Comparison of ENCODE assay signal across 8 mouse cellular contexts in genomic region chr8:122550234-122550994, GRCm38 (mm10). TPM values are rescaled to one million over a fixed set of nuclear protein-coding genes. Genes with fewer than 3 reads are reported as not detected.
DNase-seq lines count a peak whose midpoint lies in the region; ATAC-seq and TF ChIP-seq lines count a peak whose summit lies in the region.

No protein-coding gene starts in this region.

- no peak for TF ChIP-seq CTCF in liver, postnatal 0 days (IDR thresholded peaks at IDR 0.05; ENCODE audit: low read depth)
- no peak for TF ChIP-seq CTCF in cerebellum, adult 2 months (IDR thresholded peaks at IDR 0.05; ENCODE audit: borderline replicate concordance, insufficient read depth, low read depth, low read length)

- no peak overlapping the region for H3K27ac ChIP-seq in forebrain, embryonic 15.5 days (replicated peaks)
- peak overlapping the region; percentile 90 for H3K27ac ChIP-seq in intestine, embryonic 14.5 days (ENCODE audit: low read depth)
- peak overlapping the region; percentile 89 for H3K27ac ChIP-seq in liver, postnatal 0 days (ENCODE audit: low read depth)
- H3K27ac ChIP-seq in cerebellum, adult 2 months (ENCODE audit: insufficient read depth, low read length), result no peak overlapping the region

- no peak for TF ChIP-seq POLR2A in cerebellum, adult 2 months (IDR thresholded peaks at IDR 0.05; ENCODE audit: borderline replicate concordance, insufficient read depth, low read length)

- H3K9ac ChIP-seq in forebrain, embryonic 15.5 days (replicated peaks), result peak overlapping the region; percentile 26
- peak overlapping the region; percentile 90 for H3K9ac ChIP-seq in intestine, embryonic 14.5 days (ENCODE audit: low read length)
- peak overlapping the region; percentile 87 for H3K9ac ChIP-seq in liver, postnatal 0 days (replicated peaks)

- peak overlapping the region; percentile 67 for H3K4me2 ChIP-seq in forebrain, embryonic 15.5 days (replicated peaks)
- peak overlapping the region; percentile 61 for H3K4me2 ChIP-seq in intestine, embryonic 14.5 days (ENCODE audit: low read length)
- peak overlapping the region; percentile 96 for H3K4me2 ChIP-seq in liver, postnatal 0 days (ENCODE audit: low read depth, low read length)

- no peaks in the 10 kb centered on the region for H3K9me3 ChIP-seq in forebrain, embryonic 15.5 days
- no peaks in the 10 kb centered on the region for H3K9me3 ChIP-seq in intestine, embryonic 14.5 days (ENCODE audit: control insufficient read depth, low read length)
- no peaks in the 10 kb centered on the region for H3K9me3 ChIP-seq in liver, postnatal 0 days (ENCODE audit: low read length)

- peaks cover 23% of the 10 kb centered on the region for H3K4me1 ChIP-seq in forebrain, embryonic 15.5 days
- H3K4me1 ChIP-seq in intestine, embryonic 14.5 days (replicated peaks; ENCODE audit: control insufficient read depth, insufficient read depth, low read length), result peaks cover 33% of the 10 kb centered on the region
- peaks cover 43% of the 10 kb centered on the region for H3K4me1 ChIP-seq in liver, postnatal 0 days (ENCODE audit: insufficient read depth)
- peaks cover 9% of the 10 kb centered on the region; the same call in 1 of the 2 replicates for H3K4me1 ChIP-seq in cerebellum, adult 2 months (ENCODE audit: control insufficient read depth, insufficient read depth, low read length)

- H3K36me3 ChIP-seq in forebrain, embryonic 15.5 days, result no peaks in the 10 kb centered on the region
- no peaks in the 10 kb centered on the region for H3K36me3 ChIP-seq in intestine, embryonic 14.5 days (ENCODE audit: control insufficient read depth, insufficient read depth, low read length)
- no peaks in the 10 kb centered on the region for H3K36me3 ChIP-seq in liver, postnatal 0 days (replicated peaks; ENCODE audit: insufficient read depth, low read length)

- TF ChIP-seq EP300 in liver, postnatal 0 days (IDR thresholded peaks at IDR 0.05; ENCODE audit: low read depth), result no peak

- H3K27me3 ChIP-seq in forebrain, embryonic 15.5 days, result peaks cover 20% of the 10 kb centered on the region
- H3K27me3 ChIP-seq in intestine, embryonic 14.5 days (replicated peaks; ENCODE audit: control insufficient read depth, insufficient read depth, low read length), result no peaks in the 10 kb centered on the region
- no peaks in the 10 kb centered on the region for H3K27me3 ChIP-seq in liver, postnatal 0 days (ENCODE audit: insufficient read depth, low read length)
- H3K27me3 ChIP-seq in cerebellum, adult 2 months (ENCODE audit: control insufficient read depth, insufficient read depth, low read length), result no peaks in the 10 kb centered on the region; the same call in 1 of the 2 replicates

- peak; percentile 62; the same call in 1 of the 2 replicates for ATAC-seq in forebrain, embryonic 15.5 days (replicated peaks)
- ATAC-seq in intestine, embryonic 14.5 days (replicated peaks; ENCODE audit: low FRiP score, low TSS enrichment, low read depth), result peak; percentile 71
- peak; percentile 15 for ATAC-seq in liver, postnatal 0 days

- DNase-seq in cerebellum, postnatal 25 days, result peak; percentile 38 to 52
- DNase-seq in cerebellum, adult 11-12 months, result no peak
- peak; percentile 73 for DNase-seq in adrenal gland, postnatal 10 days
- DNase-seq in intestine, embryonic 14.5 days (ENCODE audit: low spot score), result peak; percentile 76
- DNase-seq in liver, postnatal 0 days, result peak; percentile 68
- peak; percentile 17 for DNase-seq in retina, postnatal 7 days (ENCODE audit: low read depth, low spot score)
- DNase-seq in cerebellum, adult 2 months, result no peak

- 6% methylated on average over 46 of the region's 52 CpGs for WGBS in forebrain, embryonic 15.5 days
- 3% methylated on average over 50 of the region's 52 CpGs for WGBS in intestine, embryonic 14.5 days
- 3% methylated on average over 50 of the region's 52 CpGs for WGBS in liver, postnatal 0 days (ENCODE audit: insufficient replicate concordance)
- WGBS in cerebellum, adult 2 months, result 12% methylated on average over 52 of the region's 52 CpGs

- peak overlapping the region; percentile 47 for H3K4me3 ChIP-seq in forebrain, embryonic 15.5 days
- peak overlapping the region; percentile 67 for H3K4me3 ChIP-seq in intestine, embryonic 14.5 days (ENCODE audit: low read depth, low read length)
- H3K4me3 ChIP-seq in liver, postnatal 0 days (ENCODE audit: low read depth, low read length), result peak overlapping the region; percentile 91
- no peak overlapping the region for H3K4me3 ChIP-seq in cerebellum, adult 2 months (replicated peaks; ENCODE audit: insufficient read depth, low read depth, low read length)

RNA-seq across cellular contexts. Expression of gene Piezo1, which starts 0.7 kb away (rescaled TPM):
- total RNA-seq in adrenal gland, postnatal 10 days (2021), result 10 to 100 TPM; 31.5 to 41.5 TPM
- polyA plus RNA-seq in forebrain, embryonic 15.5 days (2015; fragmentation: Nextera tagmentation; extraction: Ambion mirVana), result 2.1 and 2.6 TPM in 2 replicates
- 17.9 and 21.6 TPM in 2 replicates for polyA plus RNA-seq in intestine, embryonic 14.5 days (2014; fragmentation: Nextera tagmentation; extraction: Ambion mirVana)
- 2.6 and 3.4 TPM in 2 replicates for polyA plus RNA-seq in liver, postnatal 0 days (2015; fragmentation: Nextera tagmentation; extraction: Ambion mirVana)
- 4.2 and 4.5 TPM in 2 replicates for polyA plus RNA-seq in cerebellum, adult 2 months (2012; rRNA removed)

RNA-seq across cellular contexts. Expression of gene Cdt1, which starts 17.4 kb away (rescaled TPM):
- total RNA-seq in adrenal gland, postnatal 10 days (2021), result 10 to 100 TPM; 17.2 to 20.7 TPM
- 14.6 and 16.3 TPM in 2 replicates for polyA plus RNA-seq in forebrain, embryonic 15.5 days (2015; fragmentation: Nextera tagmentation; extraction: Ambion mirVana)
- polyA plus RNA-seq in intestine, embryonic 14.5 days (2014; fragmentation: Nextera tagmentation; extraction: Ambion mirVana), result 43.8 and 49.3 TPM in 2 replicates
- 19.8 and 23.7 TPM in 2 replicates for polyA plus RNA-seq in liver, postnatal 0 days (2015; fragmentation: Nextera tagmentation; extraction: Ambion mirVana)
- polyA plus RNA-seq in cerebellum, adult 2 months (2012; rRNA removed), result 7.6 and 8.8 TPM in 2 replicates

RNA-seq across cellular contexts. Expression of gene Aprt, which starts 26.3 kb away (rescaled TPM):
- 10 to 100 TPM; 67.5 to 72.3 TPM for total RNA-seq in adrenal gland, postnatal 10 days (2021)
- 187 TPM in 2 replicates for polyA plus RNA-seq in forebrain, embryonic 15.5 days (2015; fragmentation: Nextera tagmentation; extraction: Ambion mirVana)
- 580 and 583 TPM in 2 replicates for polyA plus RNA-seq in intestine, embryonic 14.5 days (2014; fragmentation: Nextera tagmentation; extraction: Ambion mirVana)
- 223 and 249 TPM in 2 replicates for polyA plus RNA-seq in liver, postnatal 0 days (2015; fragmentation: Nextera tagmentation; extraction: Ambion mirVana)
- 52.9 and 57.4 TPM in 2 replicates for polyA plus RNA-seq in cerebellum, adult 2 months (2012; rRNA removed)

Comparison
In these comparisons a context has a peak if more than half of its experiments do, and no peak if none do; other contexts are left out.
1. DNase-seq: peak in cerebellum, postnatal 25 days (2 of 2), adrenal gland, postnatal 10 days (single experiment), intestine, embryonic 14.5 days (single experiment), liver, postnatal 0 days (single experiment) and retina, postnatal 7 days (single experiment); none in cerebellum, adult 11-12 months (single experiment) and cerebellum, adult 2 months (0 of 2).
2. ATAC-seq: peak in every context shown above with its lines; median percentile 71 in intestine, embryonic 14.5 days; 62 in forebrain, embryonic 15.5 days; 15 in liver, postnatal 0 days.
3. H3K27ac ChIP-seq: peak in intestine, embryonic 14.5 days (single experiment) and liver, postnatal 0 days (single experiment); none in forebrain, embryonic 15.5 days (single experiment) and cerebellum, adult 2 months (single experiment).
4. H3K9ac ChIP-seq: peak in every context shown above with its lines; median percentile 90 in intestine, embryonic 14.5 days; 87 in liver, postnatal 0 days; 26 in forebrain, embryonic 15.5 days.
5. Peak in every context shown above with its lines, with median percentiles within 50 percentile points of each other: H3K4me2 ChIP-seq.